Mouse (Mus musculus): ENCODE results near the gene 1810009A15Rik. TPM values are rescaled to one million over a fixed set of nuclear protein-coding genes. Genes with fewer than 3 reads are reported as not detected.

1810009A15Rik gene
- polyA plus RNA-seq, 2 experiments: 52.7 to 70.8 TPM

DNA sequence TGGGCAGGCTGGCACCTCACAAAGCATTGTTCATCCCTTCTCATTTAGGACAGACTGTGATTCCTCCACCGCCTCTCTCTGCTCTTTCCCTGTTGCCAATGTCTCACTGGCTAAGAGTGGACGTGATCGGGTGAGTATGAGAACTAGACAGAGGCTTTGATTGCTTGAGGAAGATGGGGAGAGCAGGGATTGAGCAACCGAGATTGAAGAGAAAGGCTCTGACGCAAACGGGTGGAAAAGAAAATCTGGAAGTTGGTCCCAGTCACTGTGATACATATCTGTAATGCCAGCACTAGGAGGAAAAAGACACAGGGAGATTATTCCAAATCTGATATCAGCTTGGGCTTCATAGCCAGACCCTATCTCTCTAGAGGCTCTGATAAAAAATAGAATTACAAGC lies 45.7 kb upstream of the 1810009A15Rik start:
- H3K4me3 ChIP-seq (ENCODE audit: insufficient read depth in 1 of 2, low read depth in 2 of 2, low read length in 2 of 2): no peak overlapping the region
- H3K36me3 ChIP-seq (replicated peaks; ENCODE audit: control insufficient read depth, insufficient read depth, low read depth): peaks cover 8% of the 10 kb centered on the region
- no peaks in the 10 kb centered on the region for H3K27me3 ChIP-seq (ENCODE audit: control insufficient read depth, insufficient read depth, low read length)
- no peak for TF ChIP-seq EP300 (IDR thresholded peaks at IDR 0.05; ENCODE audit: low read depth)
- no peak for TF ChIP-seq CTCF (IDR thresholded peaks at IDR 0.05; ENCODE audit: low read depth)
- no peak overlapping the region for H3K27ac ChIP-seq
- H3K4me1 ChIP-seq (replicated peaks; ENCODE audit: control insufficient read depth in 2 of 2, insufficient read depth in 2 of 2, low read length in 1 of 2): peaks cover 4 to 24% of the 10 kb centered on the region in 2 experiments
- ATAC-seq (ENCODE audit: insufficient read depth) (no peak), DNase-seq (ENCODE audit: low read depth in 3 of 3, low spot score in 3 of 3) (no peak)
- no peak overlapping the region for H3K9ac ChIP-seq (replicated peaks)
- H3K9me3 ChIP-seq (ENCODE audit: control insufficient read depth, low read length): no peaks in the 10 kb centered on the region
- H3K4me2 ChIP-seq (ENCODE audit: low read depth): no peak overlapping the region
- WGBS (ENCODE audit: insufficient replicate concordance): 69% methylated on average over 6 of the region's 6 CpGs

DNA sequence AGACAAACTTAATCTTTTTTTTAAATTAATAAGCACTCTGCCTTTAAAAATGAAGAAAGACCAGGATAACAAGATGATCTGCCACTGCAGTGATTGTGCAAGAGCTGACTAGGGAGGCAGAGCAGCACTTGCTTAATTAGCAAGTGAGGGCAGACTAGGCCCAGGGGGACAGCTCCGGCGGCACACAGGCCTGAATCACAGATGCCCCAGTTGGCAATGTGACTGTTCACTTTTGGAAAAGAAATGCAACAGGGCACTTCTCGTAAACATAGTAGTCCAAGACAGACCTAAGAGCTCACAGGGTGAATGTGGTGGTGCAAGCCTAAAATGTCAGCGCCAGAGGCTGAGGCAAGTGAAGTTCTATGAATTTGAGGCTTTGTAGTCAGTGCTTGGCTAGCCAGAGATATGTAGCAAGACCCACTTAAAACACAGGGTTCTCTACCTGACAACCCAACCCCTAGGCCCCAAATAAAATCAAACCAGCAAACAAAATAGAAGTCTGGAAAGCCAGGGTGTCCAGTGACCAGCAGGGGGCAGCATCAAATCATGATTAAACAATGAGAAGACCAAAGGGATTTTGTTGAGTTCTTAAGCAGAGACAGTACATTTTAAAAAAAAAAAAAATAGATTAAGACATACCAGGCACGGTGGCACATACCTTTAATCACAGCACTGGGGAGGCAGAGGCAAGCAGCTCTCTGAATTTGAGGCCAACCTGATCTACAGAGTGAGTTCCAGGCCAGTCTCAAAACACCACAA lies 44.1 kb upstream of the 1810009A15Rik start:
- Histone ChIP-seq H3K9me3 (ENCODE audit: control insufficient read depth, low read length) (no peaks in the 10 kb centered on the region), H3K4me2 (ENCODE audit: low read depth) (no peak overlapping the region), H3K4me1 (replicated peaks; ENCODE audit: control insufficient read depth in 2 of 2, insufficient read depth in 2 of 2, low read length in 1 of 2) (peaks cover 0 to 12% of the 10 kb centered on the region in 2 experiments; a peak in 3 of 4 replicates), H3K36me3 (replicated peaks; ENCODE audit: control insufficient read depth, insufficient read depth, low read depth) (peaks cover 8% of the 10 kb centered on the region), H3K9ac (replicated peaks) (no peak overlapping the region), H3K27ac (no peak overlapping the region), H3K27me3 (ENCODE audit: control insufficient read depth, insufficient read depth, low read length) (no peaks in the 10 kb centered on the region), H3K4me3 (ENCODE audit: insufficient read depth in 1 of 2, low read depth in 2 of 2, low read length in 2 of 2) (no peak overlapping the region)
- ATAC-seq (ENCODE audit: insufficient read depth): no peak
- peak; percentile 47 to 66 (median 54) for DNase-seq (ENCODE audit: low read depth in 3 of 3, low spot score in 3 of 3)
- 62% methylated on average over 5 of the region's 5 CpGs for WGBS (ENCODE audit: insufficient replicate concordance)
- TF ChIP-seq EP300 (IDR thresholded peaks at IDR 0.05; ENCODE audit: low read depth) (no peak), CTCF (IDR thresholded peaks at IDR 0.05; ENCODE audit: low read depth) (peak; percentile 79)

DNA sequence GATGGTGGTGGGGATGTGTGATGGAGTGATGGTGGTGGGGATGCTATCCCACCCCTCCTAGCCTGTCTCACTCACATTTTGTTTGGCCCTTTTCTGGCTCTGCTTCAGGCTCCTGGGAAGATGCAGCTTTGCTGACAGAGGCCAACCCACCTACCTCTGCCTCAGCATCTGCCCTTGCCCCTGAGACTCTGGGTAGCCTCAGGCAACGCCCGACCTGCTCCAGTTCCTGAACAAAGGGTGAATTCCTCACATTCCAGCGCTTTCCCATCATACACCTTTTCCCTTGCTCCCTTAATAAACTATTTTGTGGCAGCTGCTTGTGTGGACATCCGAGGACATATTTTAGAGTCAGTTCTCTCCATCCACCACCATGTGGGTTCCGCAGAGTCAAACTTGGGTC lies 40.3 kb upstream of the 1810009A15Rik start:
- no peak overlapping the region for H3K27ac ChIP-seq
- H3K36me3 ChIP-seq (replicated peaks; ENCODE audit: control insufficient read depth, insufficient read depth, low read depth): peaks cover 8% of the 10 kb centered on the region
- H3K4me3 ChIP-seq (ENCODE audit: insufficient read depth in 1 of 2, low read depth in 2 of 2, low read length in 2 of 2): no peak overlapping the region
- 0 out of 4 replicates have a peak, but pooled peaks cover 0 to 4% of the 10 kb centered on the region in 2 experiments for H3K4me1 ChIP-seq (replicated peaks; ENCODE audit: control insufficient read depth in 2 of 2, insufficient read depth in 2 of 2, low read length in 1 of 2)
- no peak for ATAC-seq (ENCODE audit: insufficient read depth)
- DNase-seq (ENCODE audit: low read depth in 3 of 3, low spot score in 3 of 3): no peak
- no peaks in the 10 kb centered on the region for H3K27me3 ChIP-seq (ENCODE audit: control insufficient read depth, insufficient read depth, low read length)
- H3K4me2 ChIP-seq (ENCODE audit: low read depth): no peak overlapping the region
- 81% methylated on average over 5 of the region's 5 CpGs for WGBS (ENCODE audit: insufficient replicate concordance)
- TF ChIP-seq EP300 (IDR thresholded peaks at IDR 0.05; ENCODE audit: low read depth) (no peak), CTCF (IDR thresholded peaks at IDR 0.05; ENCODE audit: low read depth) (no peak)
- H3K9me3 ChIP-seq (ENCODE audit: control insufficient read depth, low read length): no peaks in the 10 kb centered on the region
- H3K9ac ChIP-seq (replicated peaks): no peak overlapping the region

DNA sequence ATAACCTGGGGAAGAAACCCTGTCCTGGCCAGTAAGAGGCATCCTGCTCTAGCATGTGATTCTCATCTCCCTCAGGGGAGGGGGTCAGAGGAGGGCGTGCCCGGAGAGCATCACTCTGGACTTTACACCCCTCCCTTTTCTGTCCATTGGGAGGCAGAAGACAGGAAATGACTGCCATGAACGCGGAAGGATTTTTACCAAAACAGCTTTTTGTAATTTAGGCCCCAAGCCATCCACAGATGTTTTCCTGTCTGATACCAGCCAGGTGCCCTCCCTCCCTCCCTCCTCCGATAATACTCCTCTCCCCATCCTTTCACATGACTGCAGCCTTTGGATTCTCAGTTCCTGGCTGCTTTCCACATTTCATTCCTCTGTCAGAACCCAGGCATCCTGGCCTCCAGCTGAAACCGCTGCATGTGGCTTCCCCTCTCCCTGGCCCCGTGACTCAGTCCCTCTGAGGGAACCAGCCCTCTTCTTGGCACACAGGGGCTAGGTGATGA lies 38.2 kb upstream of the 1810009A15Rik start, which contains the start of gene Lrrn4cl:
TSS of gene Lrrn4cl (plus strand) at position 367 of the 500 bp plus-strand sequence.
- Histone ChIP-seq H3K9me3 (ENCODE audit: control insufficient read depth, low read length) (no peaks in the 10 kb centered on the region), H3K36me3 (replicated peaks; ENCODE audit: control insufficient read depth, insufficient read depth, low read depth) (peaks cover 8% of the 10 kb centered on the region), H3K4me3 (ENCODE audit: insufficient read depth in 1 of 2, low read depth in 2 of 2, low read length in 2 of 2) (no peak within 1 kb of the TSS), H3K27me3 (ENCODE audit: control insufficient read depth, insufficient read depth, low read length) (no peaks in the 10 kb centered on the region), H3K27ac (no peak within 1 kb of the TSS), H3K9ac (replicated peaks) (no peak within 1 kb of the TSS), H3K4me2 (ENCODE audit: low read depth) (no peak within 1 kb of the TSS), H3K4me1 (replicated peaks; ENCODE audit: control insufficient read depth in 2 of 2, insufficient read depth in 2 of 2, low read length in 1 of 2) (0 out of 4 replicates have a peak, but pooled peaks cover 0 to 4% of the 10 kb centered on the region in 2 experiments)
- WGBS (ENCODE audit: insufficient replicate concordance): 40% methylated on average over 7 of the region's 7 CpGs
- no peak for ATAC-seq (ENCODE audit: insufficient read depth)
- no peak for DNase-seq (ENCODE audit: low read depth in 3 of 3, low spot score in 3 of 3)
- TF ChIP-seq EP300 (IDR thresholded peaks at IDR 0.05; ENCODE audit: low read depth) (no peak), CTCF (IDR thresholded peaks at IDR 0.05; ENCODE audit: low read depth) (no peak)

DNA sequence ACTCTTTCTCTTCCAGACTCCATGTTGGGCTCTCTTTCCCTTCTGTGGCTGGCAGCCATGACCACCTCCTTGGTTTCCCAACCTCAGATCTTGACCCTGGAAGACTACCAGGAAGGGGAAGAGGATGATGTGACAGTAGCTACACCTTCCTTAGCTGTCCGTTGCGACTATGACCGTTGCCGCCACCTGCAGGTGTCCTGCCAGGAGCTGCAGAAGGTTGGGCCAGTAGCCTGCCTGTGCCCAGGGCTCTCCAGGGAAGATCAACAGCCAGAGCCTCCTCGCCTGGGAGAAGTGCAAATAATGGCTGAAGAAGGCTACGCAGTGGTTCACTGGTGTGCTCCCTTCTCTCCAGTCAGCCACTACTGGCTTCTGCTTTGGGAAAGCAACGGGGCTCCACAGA lies 37.0 kb upstream of the 1810009A15Rik start:
- H3K9me3 ChIP-seq (ENCODE audit: control insufficient read depth, low read length): no peaks in the 10 kb centered on the region
- H3K4me3 ChIP-seq (ENCODE audit: insufficient read depth in 1 of 2, low read depth in 2 of 2, low read length in 2 of 2): no peak overlapping the region
- H3K36me3 ChIP-seq (replicated peaks; ENCODE audit: control insufficient read depth, insufficient read depth, low read depth): peaks cover 3% of the 10 kb centered on the region
- WGBS (ENCODE audit: insufficient replicate concordance): 40% methylated on average over 7 of the region's 7 CpGs
- no peak for DNase-seq (ENCODE audit: low read depth in 3 of 3, low spot score in 3 of 3)
- TF ChIP-seq CTCF (IDR thresholded peaks at IDR 0.05; ENCODE audit: low read depth): peak; percentile 42; the same call in 1 of the 2 replicates
- no peak for TF ChIP-seq EP300 (IDR thresholded peaks at IDR 0.05; ENCODE audit: low read depth)
- ATAC-seq (ENCODE audit: insufficient read depth): no peak
- no peak overlapping the region for H3K9ac ChIP-seq (replicated peaks)
- no peaks in the 10 kb centered on the region for H3K27me3 ChIP-seq (ENCODE audit: control insufficient read depth, insufficient read depth, low read length)
- H3K4me2 ChIP-seq (ENCODE audit: low read depth): no peak overlapping the region
- H3K27ac ChIP-seq: no peak overlapping the region
- H3K4me1 ChIP-seq (replicated peaks; ENCODE audit: control insufficient read depth in 2 of 2, insufficient read depth in 2 of 2, low read length in 1 of 2): 0 out of 4 replicates have a peak, but pooled peaks cover 0 to 4% of the 10 kb centered on the region in 2 experiments

All from liver, embryonic 14.5 days (tissue).